Mouse (Mus musculus): Measurements from ENCODE around the gene Ndufa10. TPM values are rescaled to one million over a fixed set of nuclear protein-coding genes. Genes with fewer than 3 reads are reported as not detected.
A peak's percentile ranks its signal among the peaks of the same experiment; 100 is the strongest.

Ndufa10 gene
- total RNA-seq, 2 experiments from 2014 or later: 161 to 166 TPM

DNA sequence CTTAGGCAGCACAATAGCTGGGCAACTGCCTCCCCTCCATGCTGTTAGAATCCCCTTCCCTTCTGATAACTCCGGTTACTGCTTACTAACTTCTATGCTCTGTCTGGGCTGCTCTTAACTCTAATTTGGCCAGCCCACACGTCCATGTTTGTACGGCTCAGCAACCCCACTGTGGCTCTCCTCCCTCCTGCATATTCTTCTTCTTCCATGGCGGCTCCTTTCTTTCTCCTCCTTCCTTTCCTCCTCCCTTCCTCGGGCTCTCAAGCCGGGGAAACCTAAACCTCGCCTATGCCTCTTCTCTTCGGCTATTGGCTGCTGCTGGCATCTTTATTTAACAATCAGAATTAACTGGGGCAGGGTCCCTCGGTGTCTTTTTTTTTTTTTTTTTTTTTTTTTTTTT lies 40.9 kb downstream of the Ndufa10 start:
- intact Hi-C loops (cut with DNase I): no loop called here
- no peak for DNase-seq

DNA sequence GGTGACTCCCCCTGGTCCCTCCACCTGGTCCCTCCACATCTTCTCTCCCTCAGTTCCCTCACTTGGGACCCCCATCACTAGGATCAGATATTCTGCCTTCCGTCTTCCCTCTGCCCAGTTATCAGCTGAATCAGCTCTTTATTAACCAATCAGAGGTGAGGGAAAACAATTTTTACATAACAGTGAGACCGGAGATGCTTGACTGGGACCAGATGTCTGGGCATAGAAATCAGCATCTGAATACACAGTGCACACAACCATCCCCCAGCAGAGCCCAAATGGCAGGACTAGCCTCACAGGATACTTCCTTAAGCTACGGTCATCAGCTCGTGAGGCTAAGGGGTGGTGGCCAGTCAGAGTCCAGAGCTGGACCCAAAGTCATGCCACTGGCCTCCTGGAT lies 41.6 kb downstream of the Ndufa10 start:
- no peak for DNase-seq
- intact Hi-C loops (cut with DNase I): no loop called here

DNA sequence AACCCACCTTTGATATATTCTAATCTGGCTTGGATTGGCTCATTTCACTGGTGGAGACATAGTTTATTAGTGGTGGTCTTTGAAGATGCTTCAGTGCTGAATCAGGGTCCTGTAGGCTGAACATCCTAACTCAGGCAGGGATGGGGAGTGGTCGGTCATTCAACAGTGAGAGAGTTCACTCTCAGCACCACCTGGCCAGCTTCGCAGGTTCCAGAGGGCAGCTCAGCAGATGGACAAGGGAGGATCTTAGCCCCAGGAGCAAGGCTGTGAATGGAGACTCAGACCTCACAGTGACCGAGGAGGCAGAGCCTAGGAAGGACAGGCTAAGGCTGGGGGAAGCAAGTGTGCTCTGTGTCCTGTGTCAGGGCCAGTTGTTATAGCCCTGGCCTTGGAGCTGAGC lies 42.2 kb downstream of the Ndufa10 start:
- DNase-seq: no peak
- intact Hi-C loops (cut with DNase I): no loop called here

DNA sequence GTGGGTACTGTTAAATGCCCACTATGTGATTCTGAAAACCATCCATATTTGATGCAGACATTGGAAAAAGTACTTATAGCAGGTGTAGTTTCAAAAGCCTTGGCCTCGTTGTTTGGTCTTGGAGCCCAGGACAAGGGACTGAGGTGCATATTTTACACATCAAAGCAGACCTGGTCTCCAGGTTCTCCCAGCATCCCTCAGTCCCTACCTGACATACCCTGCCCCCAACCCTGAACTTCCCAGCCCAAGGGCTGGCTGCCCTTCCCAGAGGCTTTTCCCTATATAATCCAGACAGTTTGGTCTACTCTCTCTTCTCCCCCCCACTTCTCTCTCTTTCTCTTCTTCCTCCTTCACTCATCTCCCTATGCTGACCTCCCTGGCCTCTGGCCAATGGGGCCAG lies 42.7 kb downstream of the Ndufa10 start:
- intact Hi-C loops (cut with DNase I): no loop called here
- no peak for DNase-seq

DNA sequence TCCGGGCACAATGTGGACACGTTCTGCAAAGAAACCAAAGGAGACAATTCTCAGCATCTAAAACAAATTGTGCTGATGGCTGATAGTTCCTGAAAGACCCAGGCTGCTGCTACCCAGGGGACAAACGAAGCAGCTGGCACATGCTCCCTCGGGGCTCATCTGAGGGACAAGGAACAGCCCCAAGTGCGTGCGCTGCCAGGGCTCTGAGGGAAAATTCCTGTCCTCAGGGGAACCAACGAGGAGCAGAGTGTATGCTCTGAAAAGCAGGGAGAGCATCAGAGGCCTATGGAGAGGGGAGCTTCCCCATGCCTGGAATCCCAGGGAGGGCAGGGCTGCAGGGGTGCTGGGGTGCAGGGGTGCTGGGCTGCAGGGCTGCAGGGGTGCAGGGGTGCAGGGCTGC lies 48.9 kb downstream of the Ndufa10 start:
- intact Hi-C loops (cut with DNase I): no loop called here
- DNase-seq: no peak

DNA sequence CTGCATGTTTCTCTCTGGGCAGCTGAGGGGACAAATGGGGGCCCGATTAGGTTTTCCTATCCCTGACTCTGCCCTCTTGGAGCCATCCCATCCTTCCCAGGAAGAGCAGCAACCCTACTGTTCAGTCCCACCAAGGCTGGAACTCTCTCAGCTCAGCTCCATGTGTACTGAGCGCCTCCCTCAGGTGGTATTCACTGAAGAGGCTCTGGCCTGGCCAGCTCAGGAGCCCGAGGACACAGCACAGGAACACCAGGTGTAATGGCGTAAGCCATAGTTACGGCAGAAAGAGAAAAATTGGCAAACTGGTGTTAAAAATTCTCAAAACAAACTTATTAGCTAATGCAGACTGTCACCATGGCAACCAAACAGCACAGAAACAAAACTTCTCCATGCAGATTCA lies 68.5 kb downstream of the Ndufa10 start:
- no peak for DNase-seq
- intact Hi-C loops (cut with DNase I): no loop called here

DNA sequence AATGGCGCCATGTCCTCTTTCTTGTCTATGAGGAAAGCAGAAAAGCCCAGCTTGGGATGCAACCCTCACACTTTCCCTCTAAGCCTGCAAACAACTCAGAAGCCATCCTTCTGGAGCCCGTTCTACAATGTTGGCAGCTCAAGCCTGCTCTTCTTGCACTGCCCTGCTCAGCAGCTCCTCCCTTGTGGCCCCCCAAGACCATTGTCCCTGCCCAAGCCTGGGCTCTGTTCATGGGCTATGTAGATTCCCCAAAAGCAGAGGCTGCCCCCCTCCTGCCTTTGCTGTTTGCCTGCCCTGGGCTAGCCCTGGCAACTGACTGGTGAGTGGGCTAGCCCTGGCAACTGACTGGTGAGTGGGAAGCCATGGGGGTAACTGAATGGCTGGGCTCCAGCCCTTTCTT lies 73.1 kb downstream of the Ndufa10 start:
- intact Hi-C loops (cut with DNase I): no loop called here

DNA sequence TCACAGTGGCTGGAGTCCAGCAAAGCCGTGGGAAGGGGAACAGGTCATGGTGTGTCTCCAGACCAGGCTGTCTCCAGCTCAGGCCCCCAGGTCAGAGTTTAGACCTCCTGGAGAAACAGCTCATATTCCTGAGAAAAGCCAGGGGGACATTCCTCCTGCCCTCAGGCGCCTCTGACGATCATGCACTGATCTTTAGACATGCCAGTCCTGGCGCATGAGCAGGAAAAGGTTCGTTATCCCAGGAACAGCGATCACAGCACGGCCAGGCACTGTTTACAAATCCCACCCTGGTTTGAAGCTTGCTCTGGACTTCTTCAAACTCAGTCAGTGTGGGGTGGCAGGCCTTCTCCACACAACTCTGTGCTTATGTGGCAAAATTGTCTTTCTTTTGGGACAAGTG lies 75.1 kb downstream of the Ndufa10 start:
- no peak for DNase-seq
- intact Hi-C loops (cut with DNase I): no loop called here

More for the DNA sequence above, 73.1 kb downstream of the Ndufa10 start:
- no peak for DNase-seq

DNA sequence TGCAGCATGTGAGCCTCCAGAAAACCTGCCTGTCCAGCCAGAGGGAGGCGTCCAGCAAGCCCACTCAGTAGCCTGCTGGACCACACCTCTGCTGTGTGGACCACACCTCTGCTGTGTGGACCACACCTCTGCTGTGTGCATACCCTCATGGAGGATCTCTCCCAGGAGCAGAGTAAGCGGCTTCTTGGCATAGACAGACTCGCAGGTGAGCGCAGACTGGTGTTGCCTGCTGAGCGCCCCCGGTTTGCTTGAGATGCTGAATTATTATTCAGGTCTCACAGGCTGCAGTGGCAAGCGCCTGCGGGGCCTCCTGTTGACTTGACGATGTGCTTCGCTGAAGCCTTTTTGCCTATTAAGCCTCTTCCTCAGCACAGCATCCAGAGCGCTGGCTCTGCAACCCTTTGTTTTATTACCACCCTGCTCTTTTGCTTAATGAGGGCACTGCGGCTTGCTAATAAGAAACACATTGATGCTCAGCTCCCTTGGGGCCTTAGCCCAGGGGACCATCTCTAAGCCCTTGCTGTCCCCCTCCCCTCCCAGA lies 76.1 kb downstream of the Ndufa10 start:
- DNase-seq: peak; percentile 5
- intact Hi-C loops (cut with DNase I): no loop called here

DNA sequence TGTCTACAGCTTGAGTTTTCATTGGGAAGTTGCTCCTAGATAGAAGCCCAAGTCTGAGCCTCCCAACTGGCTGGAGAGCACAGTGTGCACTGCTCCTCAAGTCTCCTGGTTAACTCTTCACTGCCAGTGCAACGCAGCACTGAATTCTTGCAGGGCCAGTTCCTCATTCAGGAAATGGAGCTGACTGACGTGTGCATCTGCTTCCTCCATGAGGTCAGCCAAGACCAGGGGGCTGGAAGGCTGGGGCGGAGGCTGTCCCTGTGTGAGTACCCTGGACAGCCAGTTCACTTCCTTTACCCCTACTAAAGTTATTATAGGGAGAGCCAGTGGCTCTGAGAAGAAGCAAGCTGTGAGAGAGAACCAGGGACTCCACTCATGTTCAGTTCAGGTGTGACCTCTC lies 79.4 kb downstream of the Ndufa10 start:
- DNase-seq: no peak
- intact Hi-C loops (cut with DNase I): no loop called here

DNA sequence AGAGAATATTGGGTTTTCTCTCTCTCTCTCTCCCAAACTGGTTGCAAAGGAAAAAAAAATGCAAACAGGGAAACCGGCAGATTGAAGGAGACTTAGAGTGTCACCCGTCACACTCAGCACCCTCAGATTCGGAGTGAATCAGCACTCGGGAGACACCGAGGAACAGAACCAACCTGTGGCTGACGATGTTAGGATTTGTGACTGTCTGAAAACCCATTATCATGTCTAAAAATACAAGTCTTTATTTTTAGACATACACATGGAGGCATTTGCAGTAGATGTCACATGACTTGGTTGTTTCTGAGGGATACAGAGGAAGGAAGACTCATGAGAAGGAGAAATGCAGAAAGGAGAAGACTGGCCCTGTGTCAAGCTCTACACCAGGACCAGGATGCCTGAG lies 80.5 kb downstream of the Ndufa10 start:
- intact Hi-C loops (cut with DNase I): no loop called here
- DNase-seq: no peak

Small RNAs within 50 kb of the gene (microRNA-seq; reads per million reads assigned to microRNA genes)
- gene Mir6900: 10.5 reads per million, percentile 26 among the genes with 10 or more reads in this experiment

Other genes starting within 250 kb of the Ndufa10 start
- gene Olfr1416, start 11.3 kb upstream of the Ndufa10 start, total RNA-seq (2021): not detected
- not detected for gene Olfr1415, start 22.2 kb upstream of the Ndufa10 start, total RNA-seq (2021)
- not detected for gene Olfr1414, start 44.8 kb upstream of the Ndufa10 start, total RNA-seq (2021)
- not detected for gene Olfr1413, start 97.5 kb upstream of the Ndufa10 start, total RNA-seq (2021)
- gene Olfr1412, start 111.9 kb upstream of the Ndufa10 start, total RNA-seq (2021): not detected
- gene Olfr1411, start 120.6 kb upstream of the Ndufa10 start, total RNA-seq (2021): not detected
- not detected for gene Olfr1410, start 131.9 kb upstream of the Ndufa10 start, total RNA-seq (2021)
- gene Olfr12, start 143.9 kb upstream of the Ndufa10 start, total RNA-seq (2021): not detected
- gene Cops9, start 168.1 kb upstream of the Ndufa10 start, total RNA-seq (2021): 100 to 1,000 TPM; 231 to 252 TPM
- gene Otos, start 175.0 kb upstream of the Ndufa10 start, total RNA-seq (2021): not detected

All from left cerebral cortex, postnatal 4 days (tissue).